In the genomic region with DNA sequence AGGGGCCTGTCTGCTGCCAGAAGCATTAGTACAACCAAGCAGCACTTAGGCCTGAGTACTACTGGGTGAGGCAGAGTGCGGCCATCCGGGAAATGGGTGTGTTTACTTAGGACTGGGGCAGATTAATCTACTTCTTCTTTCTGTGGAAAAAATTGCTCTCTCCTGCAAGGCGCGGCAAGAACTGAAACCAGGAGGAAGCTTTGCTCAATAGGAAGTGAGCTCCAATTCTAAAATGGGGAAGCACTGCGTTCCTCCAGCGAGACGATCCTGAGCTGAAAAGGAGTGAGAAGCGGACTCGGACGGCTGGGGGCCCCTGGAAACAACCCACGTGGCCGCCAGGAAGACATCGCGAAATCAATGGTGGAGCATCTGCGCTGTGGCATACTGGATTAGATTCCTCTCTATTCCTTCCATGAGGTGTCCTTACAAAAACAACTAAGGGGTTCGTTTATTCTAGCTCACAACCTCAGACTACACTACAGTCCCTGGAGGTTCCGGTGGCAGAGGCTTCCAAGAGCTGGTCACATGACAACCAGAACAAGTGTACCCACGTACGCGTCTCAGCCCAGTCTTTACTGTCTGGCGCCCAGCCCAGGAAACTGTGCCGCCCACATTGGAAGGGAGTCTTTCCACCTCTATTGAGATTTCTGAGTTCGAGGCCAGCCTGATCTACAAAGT, we compare ENCODE assay signal across 8 mouse cellular contexts. TPM values are rescaled to one million over a fixed set of nuclear protein-coding genes. Genes with fewer than 3 reads are reported as not detected.
DNase-seq lines count a peak whose midpoint lies in the region; ATAC-seq lines count a peak whose summit lies in the region.

No protein-coding gene starts in this region.

- intact Hi-C loops in left cerebral cortex, postnatal 14 days (cut with DNase I): loop anchor here (5.0 kb wide), 1 partner anchor 134 kb away; a partner anchor contains a TSS

- ATAC-seq in megakaryocyte-erythroid progenitor cell, adult 5-6 weeks (replicated peaks; ENCODE audit: low FRiP score, low TSS enrichment, poor library complexity, severe bottlenecking): peak; percentile 73

- DNase-seq in urinary bladder, postnatal 14 days (ENCODE audit: low spot score): peak; percentile 53
- no peak for DNase-seq in urinary bladder, postnatal 10 days (ENCODE audit: low spot score)
- peak; percentile 50 to 56 for DNase-seq in frontal cortex, postnatal 10 days (ENCODE audit: low spot score in 2 of 2)
- DNase-seq in induced T-regulatory cell, adult 2 months (ENCODE audit: low read depth): peak; percentile 85
- peak; percentile 68 to 72 for DNase-seq in left cerebral cortex, postnatal 14 days (ENCODE audit: low spot score in 2 of 2)
- DNase-seq in thymus, adult 18-20 months: peak; percentile 56 to 66
- DNase-seq in embryo, embryonic 10 days (ENCODE audit: low spot score): no peak

RNA-seq across cellular contexts. Expression of a gene that starts 14.1 kb away (rescaled TPM):
- 10 to 100 TPM; 68.6 to 71.2 TPM for total RNA-seq in left cerebral cortex, postnatal 14 days (2021)
- 8.0 and 11.6 TPM in 2 replicates for total RNA-seq in megakaryocyte-erythroid progenitor cell, adult 5-6 weeks (2014; fragmentation: Nextera tagmentation)
- total RNA-seq in megakaryocyte-erythroid progenitor cell, adult 5-6 weeks (2017): 11.7 and 19.5 TPM in 2 replicates

RNA-seq across cellular contexts. Expression of a gene that starts 14.1 kb away (rescaled TPM):
- 10 to 100 TPM; 26.4 TPM for total RNA-seq in left cerebral cortex, postnatal 14 days (2021)
- total RNA-seq in megakaryocyte-erythroid progenitor cell, adult 5-6 weeks (2014; fragmentation: Nextera tagmentation): 31.9 and 53.7 TPM in 2 replicates
- total RNA-seq in megakaryocyte-erythroid progenitor cell, adult 5-6 weeks (2017): 24.8 and 43.2 TPM in 2 replicates

RNA-seq across cellular contexts. Expression of a gene that starts 34.5 kb away (rescaled TPM):
- total RNA-seq in left cerebral cortex, postnatal 14 days (2021): 10 to 100 TPM; 26.5 to 27.8 TPM
- 29.9 and 48.9 TPM in 2 replicates for total RNA-seq in megakaryocyte-erythroid progenitor cell, adult 5-6 weeks (2014; fragmentation: Nextera tagmentation)
- total RNA-seq in megakaryocyte-erythroid progenitor cell, adult 5-6 weeks (2017): 39.2 and 44.8 TPM in 2 replicates

RNA-seq across cellular contexts. Expression of a gene that starts 51.7 kb away (rescaled TPM):
- total RNA-seq in left cerebral cortex, postnatal 14 days (2021): 10 to 100 TPM in 1 of 2 experiments, 1 to 10 TPM in 1; 8.5 to 12.3 TPM
- total RNA-seq in megakaryocyte-erythroid progenitor cell, adult 5-6 weeks (2014; fragmentation: Nextera tagmentation): 40.4 and 53.3 TPM in 2 replicates
- 33.4 and 40.3 TPM in 2 replicates for total RNA-seq in megakaryocyte-erythroid progenitor cell, adult 5-6 weeks (2017)

Comparison
In these comparisons a context has a peak if more than half of its experiments do, and no peak if none do; other contexts are left out.
1. DNase-seq: peak in urinary bladder, postnatal 14 days (single experiment), frontal cortex, postnatal 10 days (2 of 2), induced T-regulatory cell, adult 2 months (single experiment), left cerebral cortex, postnatal 14 days (2 of 2) and thymus, adult 18-20 months (2 of 2); none in urinary bladder, postnatal 10 days (single experiment) and embryo, embryonic 10 days (single experiment).